Mouse (Mus musculus) effector memory CD4-positive, alpha-beta T cell, adult 5 months (primary cell): ENCODE measurements around the gene Flnc. TPM values are rescaled to one million over a fixed set of nuclear protein-coding genes. Genes with fewer than 3 reads are reported as not detected.

ENCODE experiments used
- polyA plus RNA-seq: library from polyadenylated mRNA; unstranded; fragments of 100-300 nt; shearing (Covaris generic); gene quantifications from one replicate; pipeline ENCODE4 v1.2.1, GENCODE M21; 2017

The Flnc gene
- not detected for polyA plus RNA-seq

DNA sequence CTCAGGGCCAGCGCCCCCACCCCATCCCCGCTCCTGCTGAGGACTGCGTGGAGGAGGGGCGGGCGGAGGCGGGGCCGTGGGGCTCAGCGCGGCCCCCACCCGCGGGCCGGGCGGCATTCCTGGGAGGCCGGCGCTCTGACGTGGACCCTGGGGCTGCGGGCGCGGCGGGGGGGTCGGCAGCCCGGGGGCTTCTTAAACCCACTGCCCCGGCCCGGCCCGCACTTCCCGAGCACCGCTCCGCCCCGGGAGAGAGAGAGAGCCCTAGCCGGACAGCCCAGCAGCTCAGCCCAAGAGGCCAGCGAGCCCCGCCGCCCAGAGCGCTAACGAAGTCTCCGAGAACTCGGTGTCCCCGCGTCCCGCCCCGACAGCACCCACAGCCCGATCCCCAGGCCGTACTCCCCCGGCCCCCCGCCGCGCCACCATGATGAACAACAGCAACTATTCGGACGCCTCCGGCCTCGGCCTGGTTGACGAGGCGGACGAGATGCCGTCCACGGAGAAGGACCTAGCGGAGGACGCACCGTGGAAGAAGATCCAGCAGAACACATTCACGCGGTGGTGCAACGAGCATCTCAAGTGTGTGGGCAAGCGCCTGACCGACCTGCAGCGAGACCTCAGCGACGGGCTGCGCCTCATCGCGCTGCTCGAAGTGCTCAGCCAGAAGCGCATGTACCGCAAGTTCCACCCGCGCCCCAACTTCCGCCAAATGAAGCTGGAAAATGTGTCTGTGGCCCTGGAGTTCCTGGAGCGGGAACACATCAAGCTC, at the start of gene Flnc:
Gene Flnc (plus strand): TSS at position 219 of the 766 bp plus-strand sequence.

DNA sequence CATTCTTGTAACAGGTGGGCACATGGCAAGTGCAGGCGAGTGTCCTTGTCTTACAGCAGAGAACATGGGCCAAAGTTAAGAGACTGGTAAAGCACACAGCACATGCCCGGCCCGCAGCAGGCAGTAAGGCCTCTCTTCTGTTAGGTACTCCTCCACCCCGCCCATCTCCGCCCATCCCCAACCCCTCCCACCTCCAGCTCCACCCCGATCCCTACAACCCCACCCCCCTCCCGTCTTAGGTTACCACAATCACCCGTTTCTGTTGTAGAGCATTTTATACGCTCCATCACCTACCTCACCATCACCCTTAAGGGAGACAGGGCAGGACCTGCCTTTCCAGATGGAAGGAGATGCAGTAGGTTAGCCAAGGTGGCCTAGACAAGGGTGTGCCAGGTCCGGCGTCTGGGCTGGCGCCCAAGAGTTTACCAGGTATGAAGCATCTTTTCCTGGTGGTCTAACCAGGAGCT, 45.0 kb upstream of the Flnc start, which contains the start of gene Opn1sw:
Gene Opn1sw (minus strand): TSS at position 417 of the 467 bp plus-strand sequence.

GRCm38 (mm10) chr6:29395910-29396713, 36.9 kb upstream of the Flnc start, which contains the start of gene Ccdc136:
Ccdc136 (plus strand) TSS chr6:29396309.

DNA sequence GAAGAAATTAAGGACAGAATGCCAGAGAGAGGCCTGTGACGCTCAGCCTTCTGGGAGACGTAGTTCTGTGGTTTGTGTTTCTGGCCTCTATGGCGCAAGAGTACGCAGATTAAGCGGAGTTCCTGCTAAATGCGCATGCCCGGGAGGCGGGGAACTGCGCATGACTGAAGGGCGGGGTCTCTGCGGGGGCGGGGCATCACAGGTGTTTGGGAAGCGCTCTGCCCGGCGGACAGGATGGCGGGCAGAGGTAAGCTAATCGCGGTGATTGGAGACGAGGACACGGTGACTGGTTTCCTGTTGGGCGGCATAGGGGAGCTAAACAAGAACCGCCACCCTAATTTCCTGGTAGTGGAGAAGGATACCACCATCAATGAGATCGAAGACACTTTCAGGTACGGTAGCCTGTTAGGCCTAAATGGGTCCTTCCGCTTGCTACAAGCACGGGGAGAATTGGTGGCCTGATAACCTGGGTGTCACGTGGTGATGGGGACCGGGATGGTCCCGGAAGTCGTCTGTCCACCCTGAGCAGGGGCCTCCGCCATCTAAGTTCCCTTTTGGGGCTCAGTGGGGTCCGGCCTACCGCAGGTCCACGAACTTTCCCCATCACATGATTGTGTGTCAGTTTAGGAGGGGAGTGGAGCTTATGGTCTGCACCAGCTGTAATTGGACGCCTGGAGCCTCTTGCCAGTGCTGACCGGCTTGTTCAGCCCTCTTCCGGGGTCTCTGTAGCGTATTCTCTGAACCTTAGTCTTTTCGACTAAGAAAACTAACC, 34.7 kb downstream of the Flnc start, which contains the start of gene Atp6v1f:
Gene Atp6v1f (plus strand): TSS at position 136 of the 772 bp plus-strand sequence.

GRCm38 (mm10) chr6:29471137-29471536, 38.1 kb downstream of the Flnc start, which contains the start of gene Atp6v1fnb:
Atp6v1fnb (plus strand) TSS chr6:29471437.

DNA sequence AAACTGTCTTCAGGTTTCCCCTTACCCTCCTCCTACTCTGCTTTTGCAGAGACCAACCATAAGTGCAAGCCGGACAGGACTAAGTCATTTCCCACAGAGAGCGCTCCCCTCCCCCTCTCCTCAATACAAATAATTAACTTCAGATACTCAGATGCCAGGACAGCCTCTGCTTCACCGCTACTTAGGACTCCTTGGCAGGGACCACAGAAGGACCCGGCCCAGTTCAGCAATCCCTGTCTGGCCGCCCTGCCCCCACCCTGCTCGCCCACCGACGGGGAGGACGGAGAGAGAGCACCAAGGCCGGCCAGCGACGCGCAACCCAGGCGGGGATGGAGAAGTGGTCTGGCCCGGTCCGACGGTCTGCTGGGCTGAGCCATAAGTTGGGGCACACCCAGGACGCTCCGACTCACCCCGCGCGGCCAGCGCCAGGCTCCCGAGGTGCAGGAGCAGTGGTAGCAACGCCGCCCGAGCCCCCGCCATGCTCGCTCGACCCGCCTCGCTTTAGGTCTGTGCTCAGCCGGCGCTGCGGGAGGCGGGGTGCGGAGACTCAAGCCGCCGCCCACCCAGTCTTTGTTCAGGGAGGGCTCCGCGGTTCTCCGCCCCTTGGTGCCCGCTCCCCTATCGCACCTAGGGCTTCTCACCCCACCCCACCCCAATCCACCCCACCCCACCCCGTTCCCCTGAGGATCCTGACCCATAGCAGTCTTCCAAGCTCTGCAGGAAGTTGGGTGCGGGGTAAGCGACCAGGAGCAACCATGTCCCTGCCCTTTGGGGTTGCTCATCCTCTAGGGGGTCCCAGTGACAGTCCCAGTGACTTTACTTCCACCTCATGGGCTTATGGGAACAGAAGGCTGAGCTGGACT, 74.6 kb downstream of the Flnc start, which contains the start of gene Kcp:
Gene Kcp (minus strand): TSS at position 506 of the 863 bp plus-strand sequence.

Other genes starting within 250 kb of the Flnc start
- 119 TPM for gene Impdh1, start 216.9 kb upstream of the Flnc start, polyA plus RNA-seq
- gene Hilpda, start 160.8 kb upstream of the Flnc start, polyA plus RNA-seq, result 230 TPM
- 0.99 TPM for gene Fam71f2, start 153.7 kb upstream of the Flnc start, polyA plus RNA-seq
- not detected for gene Fam71f1, start 114.1 kb upstream of the Flnc start, polyA plus RNA-seq
- 84.0 TPM for gene Calu, start 85.2 kb upstream of the Flnc start, polyA plus RNA-seq
- gene Opn1sw, start 44.8 kb upstream of the Flnc start, polyA plus RNA-seq, result not detected
- gene Ccdc136, start 36.9 kb upstream of the Flnc start, polyA plus RNA-seq, result 1.2 TPM
- gene Atp6v1f, start 34.5 kb downstream of the Flnc start, polyA plus RNA-seq, result 295 TPM
- not detected for gene Atp6v1fnb, start 38.2 kb downstream of the Flnc start, polyA plus RNA-seq
- 0.32 TPM for gene Kcp, start 74.7 kb downstream of the Flnc start, polyA plus RNA-seq
- 19.7 TPM for gene Irf5, start 93.4 kb downstream of the Flnc start, polyA plus RNA-seq
- 91.2 TPM for gene Tnpo3, start 176.6 kb downstream of the Flnc start, polyA plus RNA-seq